Mouse (Mus musculus) inflammation-experienced regulatory T-cells, adult 6 months (primary cell): ENCODE measurements around the gene Cdt1. TPM values are rescaled to one million over a fixed set of nuclear protein-coding genes. Genes with fewer than 3 reads are reported as not detected.

Source experiments
- ATAC-seq: one replicate; pipeline ENCODE4 v1.8.0; 2017
- polyA plus RNA-seq, 3 experiments: library from polyadenylated mRNA; unstranded; fragments of 100-300 nt; shearing (Covaris generic); gene quantifications; one replicate each; pipeline ENCODE4 v1.2.1; 2017

Gene Cdt1
- polyA plus RNA-seq, 3 experiments from 2014 or later: 11.5 to 19.8 (median 11.7) TPM

DNA sequence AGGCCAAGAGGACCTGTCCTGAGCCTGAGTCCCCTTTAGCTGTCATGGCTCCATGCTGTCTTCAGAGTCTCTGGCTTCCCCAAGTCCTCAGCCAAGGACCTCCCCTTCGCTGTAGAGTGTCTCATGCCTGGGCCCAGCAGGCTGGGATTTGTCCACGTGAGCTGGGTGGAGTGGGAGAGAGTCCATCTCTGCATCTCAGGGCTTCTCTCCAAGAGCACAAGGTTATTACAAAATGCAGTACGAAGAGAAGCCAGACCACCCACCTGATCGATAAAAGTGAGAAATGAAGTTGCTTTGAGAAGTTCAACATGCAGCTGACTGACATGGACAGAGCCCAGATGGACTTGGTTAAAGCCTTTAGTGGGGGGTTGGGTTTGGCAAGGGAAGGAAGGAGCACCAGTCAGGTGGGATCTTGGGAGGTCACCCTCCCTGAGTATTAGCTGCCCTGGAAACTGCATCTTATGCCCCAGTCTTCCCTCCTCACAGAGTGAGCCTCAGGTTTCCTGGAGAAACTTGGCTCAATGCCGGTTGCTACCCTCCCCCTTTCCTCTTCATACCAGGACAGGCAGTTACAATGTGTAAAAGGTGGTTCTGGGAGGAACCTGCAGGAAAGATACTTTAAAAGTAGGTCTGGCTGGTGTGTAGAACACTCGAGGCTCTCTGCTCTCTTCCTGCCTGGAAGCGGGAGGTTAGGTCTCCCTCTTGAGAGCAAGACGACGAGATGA lies 48.5 kb downstream of the Cdt1 start:
- no peak for ATAC-seq

DNA sequence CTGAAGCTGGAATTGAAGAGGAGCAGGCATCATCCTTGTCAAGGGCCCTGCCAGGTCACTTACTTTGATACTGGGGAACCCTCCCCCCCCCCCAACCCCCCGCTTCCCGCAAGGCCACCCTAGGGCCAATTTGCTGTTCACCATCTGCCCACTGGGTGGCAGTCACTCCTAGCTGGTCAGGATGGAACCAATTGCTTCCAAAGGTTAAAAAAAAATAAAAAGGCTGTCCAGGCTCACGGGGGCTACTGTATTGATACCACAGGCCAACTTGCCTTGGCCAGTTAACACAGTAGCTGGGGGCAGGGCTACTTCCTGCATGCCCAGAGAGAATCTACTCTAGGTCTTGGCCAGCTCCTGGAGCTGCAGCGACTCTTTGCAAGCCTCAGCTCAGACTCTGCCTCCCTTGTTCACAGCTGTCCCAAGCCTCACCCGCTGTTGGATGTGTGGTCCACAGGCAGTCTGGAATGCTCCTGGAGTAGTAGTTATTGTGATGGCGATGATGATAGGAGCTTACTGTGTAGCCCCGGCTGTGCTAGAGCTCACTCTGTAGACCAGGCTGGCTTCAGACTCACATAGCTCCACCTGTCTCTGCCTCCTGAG lies 50.2 kb downstream of the Cdt1 start:
- ATAC-seq: peak; percentile 58

DNA sequence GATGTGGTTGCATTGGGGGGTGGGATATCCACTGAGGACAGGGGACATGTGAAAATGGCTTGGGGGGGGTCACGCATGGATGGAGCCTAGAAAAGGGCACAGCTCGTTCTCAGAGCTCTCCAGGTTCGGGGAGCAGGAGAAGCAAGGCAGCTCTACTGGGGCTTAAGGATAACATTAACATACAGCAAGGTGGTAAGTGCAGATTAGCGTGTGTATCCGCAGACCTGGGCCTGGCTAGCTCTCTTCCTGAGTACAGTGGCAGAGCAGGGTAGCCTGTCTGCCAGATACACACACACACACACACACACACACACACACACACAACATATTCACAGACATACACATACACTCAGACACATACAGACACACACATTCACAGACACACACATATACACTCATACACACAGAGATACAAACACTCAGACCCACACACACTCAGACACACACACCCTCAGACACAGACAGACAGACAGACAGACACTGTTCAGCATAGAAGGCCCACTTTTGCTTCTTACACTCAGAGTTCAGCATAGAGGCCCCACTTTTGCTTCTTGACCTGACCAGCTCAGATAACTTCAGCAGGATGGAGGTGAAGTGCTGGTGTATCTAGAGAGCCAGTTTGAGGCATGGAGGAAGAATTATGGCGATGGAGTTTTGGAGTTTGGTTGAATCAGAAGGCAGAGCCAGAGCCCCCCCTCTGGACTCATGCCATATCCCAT lies 51.0 kb downstream of the Cdt1 start:
- no peak for ATAC-seq

DNA sequence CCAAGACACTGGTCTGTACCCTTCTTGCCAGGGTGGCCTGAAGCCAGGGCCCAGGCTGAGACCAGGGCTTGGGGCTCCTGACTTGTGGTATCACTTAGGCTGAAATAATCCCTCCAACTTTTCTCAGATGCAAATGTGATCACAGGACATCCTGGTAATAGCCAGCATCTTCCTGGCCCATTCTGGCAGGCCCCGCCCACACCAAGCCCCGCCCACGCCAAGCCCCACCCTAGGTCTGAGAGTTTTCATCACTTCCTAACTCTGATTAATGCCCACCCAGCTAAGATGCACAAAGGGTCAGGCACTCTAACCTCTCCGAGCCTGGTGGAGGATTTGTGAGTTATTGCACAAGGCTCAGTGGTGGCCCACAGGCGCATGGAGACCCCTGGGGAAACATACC lies 52.6 kb downstream of the Cdt1 start:
- ATAC-seq: no peak

DNA sequence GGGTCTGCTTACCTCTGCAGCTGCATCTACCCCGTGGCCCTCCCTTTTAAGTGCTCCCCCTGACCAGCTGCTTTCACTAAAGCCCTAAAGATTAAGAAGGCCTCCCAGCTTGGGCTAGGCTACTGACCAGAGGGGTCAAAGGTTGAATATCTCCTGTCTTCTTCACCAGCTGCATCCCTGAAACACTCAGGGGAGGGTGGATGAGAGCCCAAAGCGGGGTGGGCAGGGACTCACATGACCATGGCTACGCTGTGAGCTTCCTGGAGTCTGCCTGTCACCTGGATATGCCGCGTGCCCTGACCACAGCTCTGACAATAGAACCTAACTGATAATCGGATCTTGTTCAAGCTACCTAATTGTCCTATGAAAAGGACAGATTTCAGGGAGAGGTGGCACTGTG lies 54.9 kb downstream of the Cdt1 start, which contains the start of gene Pabpn1l:
Pabpn1l (minus strand) TSS at position 13 of the 400 bp plus-strand sequence.
- no peak for ATAC-seq

Other genes starting within 250 kb of the Cdt1 start
- not detected for gene Trhr2, start 207.3 kb upstream of the Cdt1 start, polyA plus RNA-seq
- 10 to 100 TPM; 12.0 to 16.0 (median 13.0) TPM for gene Zc3h18, start 191.4 kb upstream of the Cdt1 start, polyA plus RNA-seq
- gene Il17c, start 146.0 kb upstream of the Cdt1 start, polyA plus RNA-seq: under 1 TPM in 1 of 3 experiments, not detected in 2; 0.64 TPM
- 100 to 1,000 TPM; 664 to 875 (median 733) TPM for gene Cyba, start 135.1 kb upstream of the Cdt1 start, polyA plus RNA-seq
- 10 to 100 TPM in 2 of 3 experiments, 1 to 10 TPM in 1; 6.6 to 15.3 (median 12.7) TPM for gene Mvd, start 124.6 kb upstream of the Cdt1 start, polyA plus RNA-seq
- gene Snai3, start 107.3 kb upstream of the Cdt1 start, polyA plus RNA-seq: 10 to 100 TPM in 1 of 3 experiments, 1 to 10 TPM in 2; 2.6 to 13.9 (median 3.9) TPM
- gene Rnf166, start 92.0 kb upstream of the Cdt1 start, polyA plus RNA-seq: 10 to 100 TPM; 30.5 to 56.1 (median 31.2) TPM
- gene Ctu2, start 91.9 kb upstream of the Cdt1 start, polyA plus RNA-seq: 10 to 100 TPM in 1 of 3 experiments, 1 to 10 TPM in 2; 8.1 to 12.5 (median 9.3) TPM
- gene Piezo1, start 16.7 kb upstream of the Cdt1 start, polyA plus RNA-seq: 10 to 100 TPM; 12.9 to 16.2 (median 14.5) TPM
- 100 to 1,000 TPM; 168 to 215 (median 192) TPM for gene Aprt, start 8.9 kb downstream of the Cdt1 start, polyA plus RNA-seq
- 10 to 100 TPM in 2 of 3 experiments, 1 to 10 TPM in 1; 8.3 to 11.6 (median 10.6) TPM for gene Galns, start 43.4 kb downstream of the Cdt1 start, polyA plus RNA-seq
- gene Trappc2l, start 43.6 kb downstream of the Cdt1 start, polyA plus RNA-seq: 10 to 100 TPM; 57.7 to 82.5 (median 80.6) TPM
- gene Pabpn1l, start 54.7 kb downstream of the Cdt1 start, polyA plus RNA-seq: not detected
- under 1 TPM; 0.31 to 0.54 (median 0.52) TPM for gene Cbfa2t3, start 131.1 kb downstream of the Cdt1 start, polyA plus RNA-seq
- gene Acsf3, start 207.5 kb downstream of the Cdt1 start, polyA plus RNA-seq: 10 to 100 TPM in 1 of 3 experiments, 1 to 10 TPM in 2; 7.8 to 10.1 (median 9.2) TPM